Mouse (Mus musculus) embryonic facial prominence, embryonic 11.5 days (tissue): Measurements from ENCODE around the gene Zbtb11. TPM values are rescaled to one million over a fixed set of nuclear protein-coding genes. Genes with fewer than 3 reads are reported as not detected.
A peak's percentile ranks its signal among the peaks of the same experiment; 100 is the strongest.
"Not testable (repeated sequence)": the region's sequence is repeated elsewhere in the genome, so short reads cannot be mapped to it uniquely, and the experiment has no call there.

Experiments
- ATAC-seq: fragments of 200-750 bp; cut with Nextera tagmentation; replicated peaks from 2 replicates; pipeline ENCODE4 v1.8.0; 2017; ENCODE audit warnings: low read depth; ENCODE audit not compliant: insufficient number of reproducible peaks, low FRiP score, low TSS enrichment
- DNase-seq: peaks from one replicate; pipeline ENCODE4 v3.0.0-alpha.2; 2015; ENCODE audit warnings: low spot score
- H3K27ac ChIP-seq: fragments of 300-500 bp; sonication (generic); replicated peaks from 2 replicates; pipeline ENCODE4 v1.5.1; 2014; ENCODE audit warnings: mild to moderate bottlenecking, low read depth, low read length, control low read depth
- H3K27me3 ChIP-seq: fragments of 300-500 bp; sonication (generic); 2 replicates; pipeline ENCODE4 v1.6.1; 2014; ENCODE audit warnings: mild to moderate bottlenecking, low read length, moderate library complexity, mixed read lengths; ENCODE audit not compliant: control insufficient read depth, insufficient read depth
- H3K36me3 ChIP-seq: fragments of 300-500 bp; sonication (generic); replicated peaks from 2 replicates; pipeline ENCODE4 v1.6.1; 2014; ENCODE audit warnings: low read depth, mild to moderate bottlenecking, low read length, moderate library complexity, mixed read lengths; ENCODE audit not compliant: control insufficient read depth, insufficient read depth
- H3K4me1 ChIP-seq: fragments of 300-500 bp; sonication (generic); 2 replicates; pipeline ENCODE4 v1.6.1; 2014; ENCODE audit warnings: low read length, mixed read lengths; ENCODE audit not compliant: control insufficient read depth, insufficient read depth
- H3K4me2 ChIP-seq: fragments of 300-500 bp; sonication (generic); 2 replicates; pipeline ENCODE4 v1.6.1; 2014; ENCODE audit warnings: low read depth, mild to moderate bottlenecking, control low read depth, low read length, moderate library complexity
- H3K4me3 ChIP-seq: fragments of 300-500 bp; sonication (generic); 2 replicates; pipeline ENCODE4 v1.5.1; 2014; ENCODE audit warnings: low read depth, low read length, control low read depth
- H3K9ac ChIP-seq: fragments of 300-500 bp; sonication (generic); replicated peaks from 2 replicates; pipeline ENCODE4 v1.6.1; 2014; ENCODE audit warnings: mild to moderate bottlenecking, control low read depth, low read length
- H3K9me3 ChIP-seq: fragments of 300-500 bp; sonication (generic); replicated peaks from 2 replicates; pipeline ENCODE4 v1.6.1; 2016; ENCODE audit warnings: mild to moderate bottlenecking, low read length, inconsistent platforms, mixed read lengths; ENCODE audit not compliant: control insufficient read depth
- WGBS: fragments of 180-500 bp; shearing (Covaris S2); extraction: QIAGEN DNeasy Blood & Tissue Kit; methylation state at CpG from one replicate; pipeline ENCODE4 v1.1.7; 2014; 5-methylcytosine and 5-hydroxymethylcytosine counted together
- polyA plus RNA-seq: library from polyadenylated mRNA; unstranded; fragments of >200 nt; fragmentation: Nextera tagmentation; extraction: Ambion mirVana; gene quantifications from 2 replicates; pipeline ENCODE4 v1.2.1, GENCODE M21; 2014

Gene Zbtb11
- polyA plus RNA-seq, 1 experiment from 2014 or later = 19.0 TPM

GRCm38 (mm10) chr16:55963068-55963467 is 10.6 kb upstream of the Zbtb11 start:
- H3K9ac ChIP-seq, H3K36me3 ChIP-seq, H3K27ac ChIP-seq, ATAC-seq, DNase-seq, H3K4me2 ChIP-seq, H3K9me3 ChIP-seq, H3K4me3 ChIP-seq, H3K4me1 ChIP-seq, H3K27me3 ChIP-seq: not testable (repeated sequence)
- WGBS = 94% methylated on average over 6 of the region's 11 CpGs

DNA sequence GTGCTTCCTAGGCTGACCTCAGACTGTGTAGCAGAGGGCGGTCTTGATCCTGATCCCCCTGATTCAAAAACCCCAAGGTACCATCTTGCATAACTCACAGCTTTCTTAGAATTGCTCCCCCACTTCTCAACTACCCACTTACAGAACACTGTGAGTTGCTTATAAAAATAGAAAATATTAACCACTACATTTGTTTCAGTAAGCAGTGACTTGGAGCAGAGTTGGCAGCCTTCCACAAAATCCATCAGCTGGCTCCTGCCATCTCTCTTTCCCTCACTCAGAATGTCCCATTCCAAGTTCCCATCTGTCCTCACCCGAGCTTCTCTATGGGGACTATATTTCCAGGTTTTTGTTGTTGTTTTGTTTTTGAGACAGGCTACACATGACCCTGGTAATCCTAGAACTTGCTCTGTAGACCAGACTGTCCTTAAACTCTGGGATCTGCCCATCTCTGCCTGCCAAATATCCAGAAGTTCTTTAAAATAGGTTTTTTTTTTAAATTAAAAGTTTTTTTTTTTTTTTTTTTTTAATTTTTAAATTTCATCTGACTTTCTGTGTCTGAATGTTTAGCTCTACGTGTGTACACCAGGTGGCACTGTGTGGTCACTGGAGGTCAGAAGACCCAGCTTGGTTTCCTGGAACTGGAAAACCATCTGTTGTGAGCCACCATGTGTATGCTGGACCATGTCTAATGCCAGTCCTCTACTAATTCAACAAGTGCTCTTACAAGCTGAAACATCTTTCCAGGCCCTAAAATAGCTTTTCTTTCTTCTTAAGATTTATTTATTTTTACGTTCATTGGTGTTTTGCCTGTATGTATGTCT is 9.3 kb upstream of the Zbtb11 start:
- Histone ChIP-seq H3K4me2 (no peak overlapping the region), H3K9me3 (no peaks in the 10 kb centered on the region), H3K9ac (no peak overlapping the region), H3K27me3 (no peaks in the 10 kb centered on the region), H3K36me3 (no peaks in the 10 kb centered on the region; the same call in 1 of the 2 replicates), H3K27ac (no peak overlapping the region), H3K4me3 (no peak overlapping the region), H3K4me1 (no peaks in the 10 kb centered on the region)
- 65% methylated on average over 4 of the region's 4 CpGs for WGBS
- DNase-seq (peak; percentile 59), ATAC-seq (no peak)

- Histone ChIP-seq H3K27me3 (no peaks in the 10 kb centered on the region), H3K4me2 (peak within 1 kb of the TSS; percentile 79), H3K9me3 (no peaks in the 10 kb centered on the region), H3K4me1 (no peaks in the 10 kb centered on the region), H3K36me3 (peaks cover 6% of the 10 kb centered on the region), H3K4me3 (peak within 1 kb of the TSS; percentile 89), H3K9ac (peak within 1 kb of the TSS; percentile 97), H3K27ac (peak within 1 kb of the TSS; percentile 72; the same call in 1 of the 2 replicates)
- WGBS = under 1% methylated on average over 42 of the region's 42 CpGs
- ATAC-seq = peak; percentile 88
- DNase-seq = peak; percentile 96
Observed at GRCm38 (mm10) chr16:55966212-55966871, 7.3 kb upstream of the Zbtb11 start, which contains the start of gene Rpl24. Gene Rpl24, plus strand, starts transcription at chr16:55966275.

DNA sequence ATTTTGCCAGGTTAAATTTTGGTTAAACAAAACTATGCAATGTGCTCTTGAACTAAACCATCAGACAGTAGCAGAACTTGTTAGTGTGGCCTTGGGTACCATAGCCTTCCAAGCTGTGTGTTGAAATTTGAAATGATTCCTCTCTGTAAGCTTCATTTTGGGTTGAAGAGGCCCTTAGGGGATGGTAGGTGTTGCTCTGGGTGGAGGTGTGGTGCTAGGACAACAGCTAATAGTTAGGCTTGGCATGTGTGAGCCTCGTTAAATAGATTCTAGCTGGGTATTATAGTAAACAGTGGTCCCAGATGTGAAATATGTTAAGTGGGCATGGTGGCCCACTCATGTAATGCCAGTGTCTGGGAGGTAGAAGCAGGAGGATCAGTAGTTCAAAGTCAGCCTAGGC is 6.5 kb upstream of the Zbtb11 start:
- WGBS = 24% methylated on average over 1 of the region's 1 CpGs

GRCm38 (mm10) chr16:55969147-55969546 is 4.5 kb upstream of the Zbtb11 start:
- peak; percentile 62 for DNase-seq
- Histone ChIP-seq H3K36me3 (peaks cover 6% of the 10 kb centered on the region), H3K9me3 (no peaks in the 10 kb centered on the region), H3K27me3 (no peaks in the 10 kb centered on the region), H3K27ac (no peak overlapping the region), H3K9ac (no peak overlapping the region), H3K4me2 (no peak overlapping the region), H3K4me3 (no peak overlapping the region), H3K4me1 (no peaks in the 10 kb centered on the region)
- no peak for ATAC-seq
- 91% methylated on average over 3 of the region's 3 CpGs for WGBS

More for the DNA sequence above, 6.5 kb upstream of the Zbtb11 start:
- Histone ChIP-seq H3K4me3 (peak overlapping the region; percentile 89), H3K36me3 (peaks cover 6% of the 10 kb centered on the region), H3K9ac (peak overlapping the region; percentile 97), H3K27me3 (no peaks in the 10 kb centered on the region), H3K27ac (no peak overlapping the region), H3K4me1 (no peaks in the 10 kb centered on the region), H3K9me3 (no peaks in the 10 kb centered on the region), H3K4me2 (peak overlapping the region; percentile 79)
- DNase-seq = no peak
- ATAC-seq = no peak

GRCm38 (mm10) chr16:55970416-55970815 is 3.3 kb upstream of the Zbtb11 start:
- no peak for ATAC-seq
- no peak for DNase-seq
- 98% methylated on average over 5 of the region's 5 CpGs for WGBS
- Histone ChIP-seq H3K9me3 (no peaks in the 10 kb centered on the region), H3K4me2 (no peak overlapping the region), H3K4me1 (no peaks in the 10 kb centered on the region), H3K36me3 (peaks cover 6% of the 10 kb centered on the region), H3K27ac (no peak overlapping the region), H3K4me3 (no peak overlapping the region), H3K27me3 (no peaks in the 10 kb centered on the region), H3K9ac (no peak overlapping the region)

DNA sequence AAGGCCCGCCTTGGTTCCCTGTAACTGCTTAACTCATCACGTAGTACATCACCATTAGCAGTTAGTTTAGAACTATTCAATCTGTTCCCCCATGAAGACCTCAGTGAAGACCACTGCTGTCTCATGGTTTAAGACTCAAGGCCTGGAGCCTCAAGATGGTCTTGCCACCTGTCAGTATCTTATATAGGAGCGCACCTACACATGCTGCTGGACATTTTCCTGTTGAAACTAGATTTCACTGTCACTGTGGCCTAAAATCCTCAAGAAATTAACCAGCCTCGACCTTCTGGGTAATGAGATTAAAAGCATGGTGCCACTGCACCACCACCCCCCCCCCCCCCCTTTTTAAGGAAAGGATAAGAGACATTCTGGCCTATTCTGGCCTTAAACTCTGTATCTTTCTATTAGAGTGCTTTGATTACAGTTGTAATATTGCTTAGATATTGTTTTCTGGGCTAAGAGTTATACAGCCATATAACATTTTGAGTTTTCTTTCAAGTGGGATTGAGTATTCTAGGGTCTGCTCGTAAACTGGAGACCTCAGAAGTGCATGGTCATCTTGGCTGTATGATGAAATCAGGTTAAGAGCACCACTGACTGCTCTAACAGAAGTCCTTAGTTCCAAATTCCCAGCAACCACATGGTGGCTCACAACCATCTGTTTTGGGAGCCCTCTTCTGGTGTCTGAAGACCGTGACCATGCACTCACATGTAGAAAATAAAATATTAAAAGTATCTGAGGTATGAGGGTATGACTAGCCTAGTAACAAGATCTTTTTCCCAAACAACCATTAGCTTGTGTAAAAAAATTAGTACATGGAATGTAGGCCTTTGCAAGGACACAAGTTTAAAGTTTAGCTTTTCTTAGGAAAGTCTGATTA is 1.7 kb upstream of the Zbtb11 start:
- Histone ChIP-seq H3K36me3 (peaks cover 6% of the 10 kb centered on the region), H3K27ac (no peak overlapping the region), H3K27me3 (no peaks in the 10 kb centered on the region), H3K4me3 (no peak overlapping the region), H3K4me1 (no peaks in the 10 kb centered on the region), H3K9me3 (no peaks in the 10 kb centered on the region), H3K9ac (no peak overlapping the region), H3K4me2 (no peak overlapping the region)
- DNase-seq (no peak), ATAC-seq (no peak)
- WGBS = 81% methylated on average over 6 of the region's 6 CpGs
